Mouse (Mus musculus) lung, adult 10 weeks (tissue): Measurements from ENCODE around the gene Eef2kmt. TPM values are rescaled to one million over a fixed set of nuclear protein-coding genes. Genes with fewer than 3 reads are reported as not detected.

ENCODE experiments used
- polyA plus RNA-seq: library from polyadenylated mRNA; stranded (reverse); fragments of 350-450 nt; fragmentation: Illumina TruSeq; extraction: RNeasy Lipid Tissue Mini Kit (QIAGEN cat#74804); gene quantifications from one replicate; pipeline ENCODE4 v1.2.3, GENCODE M21; 2014; ENCODE audit warnings: low read depth, low replicate concordance; ENCODE audit not compliant: insufficient read depth

Gene Eef2kmt
- 15.4 TPM for polyA plus RNA-seq

GRCm38 (mm10) chr16:5255779-5256496 lies at the start of gene Eef2kmt:
Gene Eef2kmt (minus strand): TSS chr16:5255983.

GRCm38 (mm10) chr16:5233418-5234313 lies 22.1 kb downstream of the Eef2kmt start, which contains the start of gene Alg1:
Gene Alg1 (plus strand): TSS chr16:5233621.

GRCm38 (mm10) chr16:5222140-5222539 lies 33.6 kb downstream of the Eef2kmt start, which contains the start of gene AU021092:
Gene AU021092 (minus strand): TSS chr16:5222299.

GRCm38 (mm10) chr16:5203668-5204433 lies 51.9 kb downstream of the Eef2kmt start, which contains the start of gene Nagpa:
Gene Nagpa (minus strand): TSS chr16:5204012.

Other genes starting within 250 kb of the Eef2kmt start
- 90.9 TPM for gene Smim22, start 248.7 kb downstream of the Eef2kmt start, polyA plus RNA-seq
- 43.6 TPM for gene Rogdi, start 242.4 kb downstream of the Eef2kmt start, polyA plus RNA-seq
- gene Glyr1, start 206.1 kb downstream of the Eef2kmt start, polyA plus RNA-seq: 45.3 TPM
- 15.9 TPM for gene Ubn1, start 205.9 kb downstream of the Eef2kmt start, polyA plus RNA-seq
- gene Ppl, start 123.6 kb downstream of the Eef2kmt start, polyA plus RNA-seq: 9.1 TPM
- gene Sec14l5, start 108.9 kb downstream of the Eef2kmt start, polyA plus RNA-seq: 0.61 TPM
- gene Nagpa, start 52.0 kb downstream of the Eef2kmt start, polyA plus RNA-seq: 17.1 TPM
- 141 TPM for gene AU021092, start 33.7 kb downstream of the Eef2kmt start, polyA plus RNA-seq
- 33.7 TPM for gene Alg1, start 22.4 kb downstream of the Eef2kmt start, polyA plus RNA-seq